Comparison of ENCODE assay signal across 10 mouse cellular contexts in genomic region chr1:157079384-157080025, GRCm38 (mm10). TPM values are rescaled to one million over a fixed set of nuclear protein-coding genes. Genes with fewer than 3 reads are reported as not detected.
DNase-seq lines count a peak whose midpoint lies in the region; ATAC-seq lines count a peak whose summit lies in the region.
"Had no signal": no experiment of that assay in that cellular context is flagged by ENCODE, and none has a peak within 500 bp of the region (broad histone marks: within the 10 kb centered on the region; RNA-seq: fewer than 3 reads in every experiment).

No protein-coding gene starts in this region.

- H3K4me2 ChIP-seq in heart, embryonic 12.5 days, result peak overlapping the region; percentile 25; the same call in 1 of the 2 replicates
- no peak overlapping the region for H3K4me2 ChIP-seq in heart, embryonic 11.5 days
- no peak overlapping the region for H3K4me2 ChIP-seq in limb, embryonic 15.5 days
- H3K4me2 ChIP-seq: embryonic facial prominence, embryonic 12.5 days had no signal

- peaks cover 17% of the 10 kb centered on the region for H3K4me1 ChIP-seq in heart, embryonic 12.5 days (replicated peaks)
- H3K4me1 ChIP-seq in heart, embryonic 11.5 days (ENCODE audit: control insufficient read depth, insufficient read depth, low read length), result 0 out of 2 replicates have a peak, but pooled peaks cover 4% of the 10 kb centered on the region
- H3K4me1 ChIP-seq in limb, embryonic 15.5 days, result peaks cover 30% of the 10 kb centered on the region

- no peak for ATAC-seq in heart, embryonic 12.5 days (ENCODE audit: insufficient number of reproducible peaks, low FRiP score)
- no peak for ATAC-seq in heart, embryonic 11.5 days (replicated peaks; ENCODE audit: insufficient number of reproducible peaks, low FRiP score, low TSS enrichment)
- peak; percentile 30; the same call in 1 of the 2 replicates for ATAC-seq in limb, embryonic 15.5 days (ENCODE audit: insufficient number of reproducible peaks, low FRiP score, low TSS enrichment, low read depth)

- no peak overlapping the region for H3K4me3 ChIP-seq in heart, embryonic 12.5 days
- no peak overlapping the region for H3K4me3 ChIP-seq in heart, embryonic 11.5 days (ENCODE audit: low read depth, low read length)
- no peak overlapping the region for H3K4me3 ChIP-seq in limb, embryonic 15.5 days
- H3K4me3 ChIP-seq: embryonic facial prominence, embryonic 12.5 days; megakaryocyte, embryonic 14.5 days had no signal

- 34% methylated on average over 11 of the region's 11 CpGs for WGBS in heart, embryonic 12.5 days
- WGBS in heart, embryonic 11.5 days (ENCODE audit: insufficient replicate concordance), result 28% methylated on average over 11 of the region's 11 CpGs
- WGBS in limb, embryonic 15.5 days, result 48% methylated on average over 11 of the region's 11 CpGs

- no peaks in the 10 kb centered on the region for H3K27me3 ChIP-seq in heart, embryonic 12.5 days (replicated peaks)
- no peaks in the 10 kb centered on the region for H3K27me3 ChIP-seq in heart, embryonic 11.5 days (ENCODE audit: control insufficient read depth, insufficient read depth, low read length)
- H3K27me3 ChIP-seq in limb, embryonic 15.5 days, result 0 out of 2 replicates have a peak, but pooled peaks cover 5% of the 10 kb centered on the region
- H3K27me3 ChIP-seq: embryonic facial prominence, embryonic 12.5 days had no signal

- no peak overlapping the region for H3K27ac ChIP-seq in heart, embryonic 12.5 days (ENCODE audit: poor library complexity, severe bottlenecking)
- H3K27ac ChIP-seq in heart, embryonic 11.5 days (ENCODE audit: low read depth, low read length), result no peak overlapping the region
- peak overlapping the region; percentile 34; the same call in 1 of the 2 replicates for H3K27ac ChIP-seq in limb, embryonic 15.5 days
- H3K27ac ChIP-seq: embryonic facial prominence, embryonic 12.5 days had no signal

- H3K9ac ChIP-seq in heart, embryonic 12.5 days, result 0 out of 2 replicates have a peak overlapping the region, but pooled peaks have one; percentile 38
- no peak overlapping the region for H3K9ac ChIP-seq in heart, embryonic 11.5 days (ENCODE audit: low read depth, low read length)
- H3K9ac ChIP-seq in limb, embryonic 15.5 days, result no peak overlapping the region
- H3K9ac ChIP-seq: embryonic facial prominence, embryonic 12.5 days had no signal

- no peaks in the 10 kb centered on the region for H3K9me3 ChIP-seq in heart, embryonic 12.5 days (replicated peaks)
- no peaks in the 10 kb centered on the region for H3K9me3 ChIP-seq in heart, embryonic 11.5 days (replicated peaks; ENCODE audit: control insufficient read depth, low read length)
- H3K9me3 ChIP-seq in limb, embryonic 15.5 days, result no peaks in the 10 kb centered on the region
- H3K9me3 ChIP-seq: embryonic facial prominence, embryonic 12.5 days; megakaryocyte, embryonic 14.5 days had no signal

- peak; percentile 52 to 55 for DNase-seq in B cell, adult 2 months
- peak; percentile 73 for DNase-seq in adrenal gland, postnatal 10 days
- peak; percentile 53 for DNase-seq in forelimb bud, embryonic 11.5 days (ENCODE audit: low read depth, low spot score)
- DNase-seq in retina, embryonic 14.5 days (ENCODE audit: low spot score), result peak; percentile 83
- DNase-seq in frontal cortex, postnatal 25 days (ENCODE audit: low spot score in 2 of 2), result no peak

- no peaks in the 10 kb centered on the region for H3K36me3 ChIP-seq in heart, embryonic 12.5 days
- no peaks in the 10 kb centered on the region for H3K36me3 ChIP-seq in heart, embryonic 11.5 days (ENCODE audit: control insufficient read depth, insufficient read depth, low read length)
- no peaks in the 10 kb centered on the region for H3K36me3 ChIP-seq in limb, embryonic 15.5 days
- H3K36me3 ChIP-seq: embryonic facial prominence, embryonic 12.5 days had no signal

RNA-seq across cellular contexts. Expression of gene Tex35, which starts 29.0 kb away (rescaled TPM):
- not detected in 2 replicates for polyA plus RNA-seq in heart, embryonic 12.5 days (2016; fragmentation: Nextera tagmentation; extraction: Ambion mirVana)
- not detected in 2 replicates for polyA plus RNA-seq in heart, embryonic 11.5 days (2014; fragmentation: Nextera tagmentation; extraction: Ambion mirVana)
- not detected for total RNA-seq in adrenal gland, postnatal 10 days (2021)
- not detected in 2 replicates for polyA plus RNA-seq in limb, embryonic 15.5 days (2015; fragmentation: Nextera tagmentation; extraction: Ambion mirVana)
- polyA plus RNA-seq: embryonic facial prominence, embryonic 12.5 days had no signal

Comparison
In these comparisons a context has a peak if more than half of its experiments do, and no peak if none do; other contexts are left out.
1. DNase-seq: peak in B cell, adult 2 months (2 of 2), adrenal gland, postnatal 10 days (single experiment), forelimb bud, embryonic 11.5 days (single experiment) and retina, embryonic 14.5 days (single experiment); none in frontal cortex, postnatal 25 days (0 of 2).